Mouse (Mus musculus) kidney, adult 18-20 months (tissue): ENCODE measurements around the gene Klhl11.

ENCODE experiments used
- DNase-seq: peaks from one replicate; pipeline ENCODE4 v3.0.0; 2021

Klhl11 gene

DNA sequence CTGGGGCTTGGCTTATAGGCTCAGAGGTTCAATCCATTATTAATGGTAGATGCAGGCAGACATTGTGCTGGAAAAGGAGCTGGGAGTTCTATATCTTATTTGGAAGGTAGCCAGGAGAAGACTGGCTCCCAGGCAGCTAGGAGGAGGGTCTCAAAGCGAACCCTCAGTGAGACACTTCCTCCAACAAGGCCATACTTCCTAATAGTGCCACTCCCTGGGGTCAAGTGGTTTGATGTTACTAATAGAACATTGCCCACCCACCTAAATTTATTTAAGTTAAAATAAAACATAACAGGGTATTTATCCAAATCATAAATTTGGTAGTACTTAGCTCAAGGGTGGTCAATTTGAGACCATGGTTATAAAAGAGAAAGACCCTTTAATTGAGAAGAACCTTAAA lies 6.7 kb downstream of the Klhl11 start:
- no peak for DNase-seq

DNA sequence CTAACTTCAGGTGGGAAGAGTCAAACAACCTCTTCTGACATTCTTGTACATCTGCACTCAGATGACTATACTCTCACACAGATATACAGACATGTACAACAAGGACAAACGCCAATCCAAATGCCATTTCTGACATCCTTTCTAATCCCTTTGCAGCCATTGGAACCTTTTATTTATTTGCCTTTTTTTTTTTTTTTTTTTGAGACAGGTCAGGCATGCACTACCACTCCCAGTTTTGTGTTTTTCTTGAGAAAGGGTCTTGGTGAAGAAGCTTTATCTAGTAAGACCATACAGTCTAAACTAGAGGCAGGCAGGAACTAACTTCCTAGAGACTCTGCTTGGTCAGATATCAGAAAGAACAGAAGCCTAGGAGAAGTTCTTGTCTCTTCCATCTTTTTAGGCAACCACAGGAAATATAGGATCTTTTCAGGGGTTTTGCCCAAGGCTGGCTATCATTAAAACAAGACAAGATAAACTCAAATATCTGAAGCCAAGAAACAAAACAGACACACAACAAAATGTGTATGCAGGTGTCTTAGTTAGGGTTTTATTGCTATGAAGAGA lies 7.2 kb downstream of the Klhl11 start:
- no peak for DNase-seq

DNA sequence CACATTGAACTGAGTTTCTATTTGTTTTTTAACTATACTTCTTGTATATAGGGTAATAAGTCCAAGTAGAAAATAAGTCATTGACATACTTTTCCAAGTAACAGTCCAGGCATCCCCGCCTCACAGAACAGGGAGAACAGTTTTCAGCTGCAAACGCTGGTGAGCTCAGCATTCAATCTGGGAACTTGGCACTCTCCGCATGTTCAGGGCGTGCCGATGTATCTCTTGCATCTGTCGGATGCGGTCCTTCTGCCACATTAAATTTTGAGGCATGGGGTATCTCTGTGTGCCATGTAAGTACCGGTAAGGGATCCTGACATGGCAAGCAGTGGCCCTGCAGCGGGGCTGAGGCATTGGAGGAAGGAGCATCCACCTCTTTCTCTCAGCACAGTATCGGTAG lies 9.8 kb downstream of the Klhl11 start:
- DNase-seq = no peak

DNA sequence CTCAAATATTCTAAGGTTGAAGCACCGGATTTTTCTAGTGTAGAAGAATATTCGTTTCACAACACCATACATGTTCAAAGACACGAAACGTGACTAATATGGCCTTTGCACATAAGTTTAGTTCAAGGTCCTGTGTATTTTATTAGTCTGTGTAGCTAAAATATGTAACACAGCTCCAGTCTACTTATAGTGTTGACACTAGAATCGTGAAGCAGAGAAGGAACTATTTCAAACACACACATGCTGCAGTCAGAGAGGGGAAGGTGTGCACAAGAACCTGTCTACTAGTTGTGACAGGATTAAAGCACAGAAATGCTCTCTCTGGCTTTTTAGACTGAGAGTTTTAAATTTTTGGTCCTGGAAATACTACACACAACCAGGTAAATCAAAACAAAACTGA lies 14.8 kb downstream of the Klhl11 start:
- DNase-seq = no peak

DNA sequence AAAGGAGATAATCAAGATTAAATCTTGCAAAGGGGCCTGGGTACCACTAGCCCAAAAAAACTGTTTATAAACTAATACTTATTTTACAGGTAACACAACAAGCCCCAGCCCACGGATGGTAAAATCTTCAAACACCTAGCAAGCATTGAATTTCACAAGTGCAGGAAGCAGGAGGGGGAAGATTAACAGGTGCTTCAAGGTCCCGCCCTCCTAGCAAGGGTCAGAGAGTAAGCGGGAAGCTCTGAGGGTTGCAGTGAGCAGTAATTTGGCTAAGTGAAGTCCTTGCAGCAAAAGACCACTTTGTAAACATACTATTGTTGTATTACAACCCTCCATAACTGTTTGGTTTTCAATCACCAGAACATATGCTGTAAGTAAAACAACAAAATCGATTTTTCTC lies 15.3 kb downstream of the Klhl11 start:
- DNase-seq = no peak

DNA sequence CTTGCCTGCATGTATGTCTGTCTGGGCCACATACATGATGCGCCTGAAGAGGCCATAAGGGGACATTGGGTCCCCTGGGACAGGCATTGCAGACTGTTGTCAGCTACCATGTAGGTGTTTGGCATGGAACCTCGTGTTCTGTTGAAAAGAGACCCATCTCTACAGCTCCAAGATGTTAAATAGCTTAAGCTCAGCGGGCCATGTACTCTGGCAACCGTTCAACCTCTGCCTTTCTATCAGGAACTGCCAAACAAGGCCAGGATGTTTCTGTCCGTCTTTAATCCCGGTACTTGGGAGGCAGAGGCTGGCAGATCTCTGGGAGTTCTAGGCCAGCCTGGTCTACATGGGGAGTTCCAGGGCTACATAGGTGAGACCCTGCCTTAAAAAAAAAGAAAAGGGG lies 29.9 kb downstream of the Klhl11 start:
- DNase-seq = peak; percentile 33

GRCm38 (mm10) chr11:100441797-100442196 lies 30.7 kb downstream of the Klhl11 start, which contains the start of the genes Nt5c3b and Klhl10:
Gene Nt5c3b, minus strand, starts transcription at chr11:100441808.
Gene Klhl10, plus strand, starts transcription at chr11:100441917.
- DNase-seq = no peak

GRCm38 (mm10) chr11:100440691-100441522 lies 31.6 kb downstream of the Klhl11 start:
- peak; percentile 83 for DNase-seq

- no peak for DNase-seq
These were observed 34.6 kb downstream of the Klhl11 start for GRCm38 (mm10) chr11:100437901-100438300.

GRCm38 (mm10) chr11:100435678-100436246 lies 36.8 kb downstream of the Klhl11 start:
- DNase-seq = no peak

DNA sequence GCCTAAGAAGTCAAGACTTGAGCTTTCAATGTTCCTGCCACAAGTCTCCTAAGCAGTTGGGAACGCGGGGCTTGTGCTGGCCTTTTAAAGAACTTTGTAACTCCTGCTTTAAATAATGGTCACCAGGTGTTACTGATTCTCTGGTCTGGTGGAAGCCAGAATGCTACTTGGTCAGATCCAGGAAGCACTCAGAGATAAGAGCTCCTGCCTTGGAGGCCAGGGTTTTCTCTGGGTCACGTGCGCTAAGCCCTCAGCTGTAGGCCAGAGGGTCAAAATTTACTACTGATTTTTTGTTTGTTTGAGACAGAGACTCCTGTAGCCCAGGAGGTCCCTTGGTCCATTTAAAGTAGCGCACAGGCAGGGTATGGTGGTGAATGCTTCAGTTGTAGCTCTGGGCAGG lies 40.5 kb downstream of the Klhl11 start:
- no peak for DNase-seq

DNA sequence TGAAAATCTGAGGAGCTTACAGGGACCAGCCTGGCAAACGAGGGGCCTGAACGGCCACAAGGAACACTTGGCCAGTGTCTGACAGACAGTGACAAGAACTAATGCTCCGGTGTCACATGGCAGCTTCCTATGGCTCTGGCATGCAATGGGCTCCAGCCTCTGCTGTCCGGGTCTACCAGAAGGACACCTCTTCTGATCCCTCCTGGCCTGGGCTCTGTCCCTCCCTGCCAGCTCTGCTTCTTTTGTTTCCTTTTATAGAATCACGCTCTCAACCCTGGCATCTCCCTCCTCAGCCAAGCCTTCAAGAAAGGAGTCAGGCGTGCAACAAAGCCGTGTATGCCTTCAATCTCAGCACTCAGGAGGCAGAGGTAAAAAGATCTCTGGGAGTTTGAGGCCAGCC lies 42.5 kb downstream of the Klhl11 start:
- DNase-seq = no peak

GRCm38 (mm10) chr11:100428612-100429199 lies 43.8 kb downstream of the Klhl11 start:
- DNase-seq = no peak

- DNase-seq = no peak
These were observed 45.7 kb downstream of the Klhl11 start for GRCm38 (mm10) chr11:100426820-100427219.

DNA sequence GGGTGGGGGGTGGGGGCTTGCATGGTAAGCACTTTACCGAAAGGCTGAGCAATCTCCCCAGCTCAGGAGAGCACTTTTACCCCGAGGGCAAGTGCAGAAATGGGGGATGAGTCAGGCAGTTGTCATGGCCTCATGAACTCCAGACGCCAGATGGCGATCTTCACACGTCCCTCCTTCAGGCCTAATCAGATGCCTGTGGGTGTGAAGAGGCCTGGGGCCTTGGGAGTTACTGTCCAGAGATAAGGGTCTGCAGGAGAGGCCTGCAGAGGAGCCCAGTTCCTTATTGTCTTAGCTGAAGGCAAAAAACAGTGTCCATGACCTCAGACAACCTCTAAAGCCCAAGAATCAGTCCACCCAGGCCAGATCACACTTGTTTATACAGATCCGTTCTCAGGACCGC lies 46.7 kb downstream of the Klhl11 start:
- DNase-seq = peak; percentile 82

- DNase-seq = no peak
These were observed 48.7 kb downstream of the Klhl11 start for GRCm38 (mm10) chr11:100423836-100424235.

GRCm38 (mm10) chr11:100421537-100421936 lies 51.0 kb downstream of the Klhl11 start:
- no peak for DNase-seq

GRCm38 (mm10) chr11:100414914-100415822 lies 57.4 kb downstream of the Klhl11 start, which contains the start of gene Fkbp10:
Gene Fkbp10, plus strand, starts transcription at chr11:100415697.
- no peak for DNase-seq

DNA sequence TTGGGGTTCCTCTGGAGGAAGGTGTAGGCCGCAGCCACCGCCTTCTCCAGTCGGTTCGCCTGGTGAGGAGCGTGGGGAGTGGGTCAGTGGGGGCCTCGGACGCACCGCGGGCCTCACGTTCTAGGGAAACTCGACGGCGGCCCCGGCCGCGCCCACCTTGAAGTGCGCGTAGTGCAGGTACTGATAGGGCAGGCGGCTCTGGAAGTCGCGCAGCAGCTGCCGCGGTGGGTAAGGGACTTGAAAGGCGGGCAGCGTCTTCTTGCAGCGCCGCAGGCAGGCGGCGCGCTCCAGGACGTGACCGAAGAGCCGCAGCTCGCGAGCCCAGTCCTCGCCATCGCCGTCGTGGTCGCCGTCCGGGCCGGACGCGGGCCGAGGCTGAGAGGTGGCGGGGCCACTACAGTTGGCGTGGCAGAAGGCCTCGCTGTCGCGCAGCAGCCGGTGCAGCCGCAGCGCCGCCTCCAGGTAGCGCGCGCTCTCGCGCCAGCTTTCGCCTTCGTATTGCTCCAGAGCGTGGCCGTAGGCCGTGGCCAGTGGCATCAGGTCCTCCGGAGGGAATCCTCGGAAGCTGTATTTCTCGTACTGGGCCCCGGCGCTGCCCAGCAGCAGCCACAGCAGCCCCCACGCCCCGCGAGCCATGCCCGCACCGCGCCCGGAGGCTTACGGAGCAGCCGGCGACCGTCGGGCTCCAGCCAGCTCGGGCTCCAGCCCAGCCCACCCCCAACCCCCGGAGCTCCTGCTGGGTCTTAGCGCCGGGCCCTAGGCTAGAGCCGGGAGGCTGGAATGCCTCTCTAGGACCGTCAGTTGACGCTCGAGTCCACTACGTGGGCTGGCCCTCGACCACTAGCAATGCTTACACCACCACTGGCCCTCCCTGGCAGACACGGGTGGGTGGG lies 58.3 kb downstream of the Klhl11 start, which contains the start of gene P3h4:
Gene P3h4 (minus strand): TSS at position 816 of the 893 bp plus-strand sequence.
- DNase-seq = peak; percentile 87

DNA sequence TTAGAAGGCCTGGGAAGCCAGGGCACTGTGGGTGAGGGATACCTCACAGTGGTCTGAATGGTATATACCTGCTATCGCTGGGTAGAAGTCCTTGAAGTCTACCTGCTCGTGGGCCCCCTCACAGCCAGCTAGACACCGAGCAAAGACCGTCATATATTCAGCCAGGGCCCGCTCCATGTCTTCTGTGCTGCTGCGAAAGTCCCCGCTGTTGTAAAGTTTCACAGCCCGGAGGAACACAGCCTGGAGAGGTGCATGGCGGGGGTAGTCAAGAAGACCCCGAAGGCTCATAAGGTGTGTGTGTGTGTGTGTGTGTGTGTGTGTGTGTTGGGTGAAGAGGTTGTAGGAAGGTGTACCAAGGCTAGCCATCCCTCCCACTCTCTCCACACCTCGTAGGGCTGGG lies 59.0 kb downstream of the Klhl11 start:
- DNase-seq = no peak
